Mouse (Mus musculus) cerebellum, adult (tissue): ENCODE results near the gene Runx3.

Source experiments
- ATAC-seq: cut with Nextera tagmentation; 2 replicates; pipeline ENCODE4 v1.9.2; 2017; ENCODE audit warnings: mild to moderate bottlenecking, moderate library complexity, mixed read lengths; ENCODE audit not compliant: insufficient number of reproducible peaks, low FRiP score, low TSS enrichment

The Runx3 gene

GRCm38 (mm10) chr4:135120342-135121100 lies at the start of gene Runx3:
Runx3 (plus strand) TSS chr4:135120652.
- no peak for ATAC-seq

- no peak for ATAC-seq
Measured at GRCm38 (mm10) chr4:135072671-135073070, 47.8 kb upstream of the Runx3 start.

GRCm38 (mm10) chr4:135073523-135073922 lies 46.9 kb upstream of the Runx3 start:
- no peak for ATAC-seq

- no peak for ATAC-seq
Measured at GRCm38 (mm10) chr4:135074646-135075045, 45.8 kb upstream of the Runx3 start.

GRCm38 (mm10) chr4:135075360-135075759 lies 45.1 kb upstream of the Runx3 start:
- ATAC-seq: no peak

GRCm38 (mm10) chr4:135076611-135077010 lies 43.8 kb upstream of the Runx3 start:
- ATAC-seq: no peak

- no peak for ATAC-seq
Measured at GRCm38 (mm10) chr4:135077196-135077595, 43.3 kb upstream of the Runx3 start.

GRCm38 (mm10) chr4:135079859-135080640 lies 40.4 kb upstream of the Runx3 start:
- ATAC-seq: no peak

GRCm38 (mm10) chr4:135080641-135080920 lies 39.9 kb upstream of the Runx3 start:
- no peak for ATAC-seq

GRCm38 (mm10) chr4:135083089-135083488 lies 37.4 kb upstream of the Runx3 start:
- ATAC-seq: no peak

- ATAC-seq: no peak
Measured at GRCm38 (mm10) chr4:135085077-135085853, 35.2 kb upstream of the Runx3 start.

- ATAC-seq: no peak
Measured at GRCm38 (mm10) chr4:135090613-135091012, 29.8 kb upstream of the Runx3 start.

GRCm38 (mm10) chr4:135092871-135093270 lies 27.6 kb upstream of the Runx3 start:
- no peak for ATAC-seq

- no peak for ATAC-seq
Measured at GRCm38 (mm10) chr4:135095693-135096092, 24.8 kb upstream of the Runx3 start.

- ATAC-seq: no peak
Measured at GRCm38 (mm10) chr4:135097910-135098891, 22.3 kb upstream of the Runx3 start.

- no peak for ATAC-seq
Measured at GRCm38 (mm10) chr4:135102019-135102740, 18.3 kb upstream of the Runx3 start.

- no peak for ATAC-seq
Measured at GRCm38 (mm10) chr4:135102761-135103160, 17.7 kb upstream of the Runx3 start.

- ATAC-seq: no peak
Measured at GRCm38 (mm10) chr4:135103800-135104199, 16.7 kb upstream of the Runx3 start.

GRCm38 (mm10) chr4:135106968-135107367 lies 13.5 kb upstream of the Runx3 start:
- ATAC-seq: no peak
